Mouse (Mus musculus) midbrain, embryonic 14.5 days (tissue): ENCODE results near the gene Clta. TPM values are rescaled to one million over a fixed set of nuclear protein-coding genes. Genes with fewer than 3 reads are reported as not detected.

Experiments used
- ATAC-seq: fragments of 200-750 bp; cut with Nextera tagmentation; 2 replicates; pipeline ENCODE4 v1.8.0; 2017; ENCODE audit warnings: moderate number of reproducible peaks, moderate library complexity; ENCODE audit not compliant: low FRiP score, low TSS enrichment
- DNase-seq: peaks from one replicate; pipeline ENCODE4 v3.0.0-alpha.2; 2015
- H3K27ac ChIP-seq: fragments of 300-500 bp; sonication (generic); replicated peaks from 2 replicates; pipeline ENCODE4 v1.5.1; 2014; ENCODE audit warnings: mild to moderate bottlenecking, low read depth, low read length, moderate library complexity
- H3K27me3 ChIP-seq: fragments of 300-500 bp; sonication (generic); 2 replicates; pipeline ENCODE4 v1.6.1; 2014; ENCODE audit warnings: low read length, control low read depth, mixed read lengths; ENCODE audit not compliant: control insufficient read depth, insufficient read depth
- H3K36me3 ChIP-seq: fragments of 300-500 bp; sonication (generic); 2 replicates; pipeline ENCODE4 v1.6.1; 2014; ENCODE audit warnings: low read length, control low read depth; ENCODE audit not compliant: control insufficient read depth, insufficient read depth
- H3K4me1 ChIP-seq: fragments of 300-500 bp; sonication (generic); 2 replicates; pipeline ENCODE4 v1.6.1; 2014; ENCODE audit warnings: mild to moderate bottlenecking, antibody characterized with exemption, low read length, control low read depth; ENCODE audit not compliant: control insufficient read depth, insufficient read depth
- H3K4me2 ChIP-seq: fragments of 300-500 bp; sonication (generic); 2 replicates; pipeline ENCODE4 v1.6.1; 2014; ENCODE audit warnings: mild to moderate bottlenecking, low read length, moderate library complexity
- H3K4me3 ChIP-seq: fragments of 300-500 bp; sonication (generic); replicated peaks from 2 replicates; pipeline ENCODE4 v1.5.1; 2014; ENCODE audit warnings: low read depth, low read length
- H3K9ac ChIP-seq: fragments of 300-500 bp; sonication (generic); replicated peaks from 2 replicates; pipeline ENCODE4 v1.6.1; 2014; ENCODE audit warnings: mild to moderate bottlenecking, low read length, moderate library complexity
- H3K9me3 ChIP-seq: fragments of 300-500 bp; sonication (generic); 2 replicates; pipeline ENCODE4 v1.6.1; 2016; ENCODE audit warnings: low read length, control low read depth, mixed read lengths; ENCODE audit not compliant: control insufficient read depth
- WGBS: fragments of 180-500 bp; shearing (Covaris S2); extraction: QIAGEN DNeasy Blood & Tissue Kit; methylation state at CpG from one replicate; pipeline ENCODE4 v1.1.7; 2014; 5-methylcytosine and 5-hydroxymethylcytosine counted together
- polyA plus RNA-seq: library from polyadenylated mRNA; unstranded; fragments of >200 nt; fragmentation: Nextera tagmentation; extraction: Ambion mirVana; gene quantifications from 2 replicates; pipeline ENCODE4 v1.2.1, GENCODE M21; 2014

The Clta gene
- polyA plus RNA-seq, 1 experiment from 2014 or later: 317 TPM

GRCm38 (mm10) chr4:43984326-43984725 lies 19.9 kb upstream of the Clta start:
- 94% methylated on average over 19 of the region's 19 CpGs for WGBS
- no peak overlapping the region for H3K4me2 ChIP-seq
- 0 out of 2 replicates have a peak, but pooled peaks cover under 1% of the 10 kb centered on the region for H3K4me1 ChIP-seq
- no peak overlapping the region for H3K9ac ChIP-seq
- H3K27me3 ChIP-seq: peaks cover 12% of the 10 kb centered on the region; the same call in 1 of the 2 replicates
- H3K9me3 ChIP-seq: no peaks in the 10 kb centered on the region
- H3K27ac ChIP-seq: no peak overlapping the region
- no peaks in the 10 kb centered on the region for H3K36me3 ChIP-seq
- DNase-seq (no peak), ATAC-seq (no peak)
- H3K4me3 ChIP-seq: no peak overlapping the region

DNA sequence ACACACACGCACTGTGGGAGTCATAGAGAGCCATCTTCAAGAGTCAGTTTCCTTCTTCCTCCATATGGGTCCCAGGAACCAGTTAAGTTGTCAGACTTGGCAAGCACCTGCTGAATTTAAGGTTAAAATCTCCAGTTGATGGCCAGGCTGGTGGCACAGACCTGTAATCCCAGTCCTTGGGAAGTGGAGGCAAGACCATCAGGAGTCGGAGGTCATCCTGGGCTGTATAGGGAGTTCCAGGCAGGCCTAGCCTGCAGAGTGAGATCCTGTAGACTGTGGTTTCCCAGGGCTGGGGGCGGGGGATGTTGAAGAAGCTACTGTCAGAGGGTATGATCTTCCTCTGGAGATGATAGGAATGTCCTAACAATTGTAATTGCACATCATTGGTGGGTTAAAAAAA lies 15.3 kb upstream of the Clta start:
- Histone ChIP-seq H3K4me3 (no peak overlapping the region), H3K9me3 (no peaks in the 10 kb centered on the region), H3K4me1 (no peaks in the 10 kb centered on the region), H3K27ac (no peak overlapping the region), H3K9ac (no peak overlapping the region), H3K4me2 (no peak overlapping the region), H3K27me3 (no peaks in the 10 kb centered on the region), H3K36me3 (no peaks in the 10 kb centered on the region)
- WGBS: 89% methylated on average over 3 of the region's 3 CpGs
- ATAC-seq (no peak), DNase-seq (no peak)

DNA sequence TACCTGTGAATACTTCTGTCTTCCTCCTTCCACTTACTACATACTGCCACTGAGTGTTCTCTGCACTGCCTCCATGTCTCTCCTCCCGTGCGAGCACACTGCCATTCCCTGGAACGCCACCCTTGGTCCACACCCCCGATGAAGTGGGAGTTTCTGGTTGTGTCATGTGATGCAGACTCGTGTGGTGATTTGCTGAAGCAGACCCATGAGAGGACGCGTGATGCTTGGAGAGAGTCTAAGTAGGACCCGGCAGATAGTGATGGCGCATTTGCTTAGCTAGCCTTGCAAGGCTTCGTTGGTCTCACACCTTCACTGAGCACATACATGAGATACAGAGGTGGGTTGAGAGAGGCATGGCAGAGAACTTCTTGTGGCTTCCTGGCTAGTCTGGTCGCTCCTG lies 11.2 kb upstream of the Clta start:
- Histone ChIP-seq H3K9me3 (no peaks in the 10 kb centered on the region), H3K4me2 (no peak overlapping the region), H3K27ac (no peak overlapping the region), H3K27me3 (no peaks in the 10 kb centered on the region), H3K4me1 (no peaks in the 10 kb centered on the region), H3K9ac (no peak overlapping the region), H3K36me3 (no peaks in the 10 kb centered on the region), H3K4me3 (no peak overlapping the region)
- ATAC-seq (no peak), DNase-seq (no peak)
- 92% methylated on average over 11 of the region's 11 CpGs for WGBS

DNA sequence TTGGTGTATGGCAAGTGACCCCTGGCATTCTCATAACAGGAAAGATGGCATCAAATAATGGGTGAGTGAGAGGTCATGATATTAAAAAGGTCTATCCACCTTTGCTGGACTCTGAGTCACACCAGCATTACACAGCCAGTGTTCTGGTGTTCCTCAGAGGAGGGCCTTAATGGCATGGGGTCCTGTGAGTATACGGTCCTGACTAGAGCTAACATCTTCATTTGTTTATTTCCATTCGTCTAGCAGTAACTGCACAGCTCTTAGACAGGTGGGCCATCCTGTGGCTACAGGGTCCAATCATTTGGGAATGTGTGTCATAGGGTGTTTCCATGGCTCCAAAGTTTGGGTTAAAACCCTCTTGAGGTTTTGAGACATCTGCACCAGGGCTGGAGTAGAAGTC lies 9.9 kb upstream of the Clta start:
- Histone ChIP-seq H3K27me3 (no peaks in the 10 kb centered on the region), H3K4me1 (no peaks in the 10 kb centered on the region), H3K9ac (no peak overlapping the region), H3K4me2 (no peak overlapping the region), H3K9me3 (no peaks in the 10 kb centered on the region; the same call in 1 of the 2 replicates), H3K36me3 (no peaks in the 10 kb centered on the region), H3K4me3 (no peak overlapping the region), H3K27ac (no peak overlapping the region)
- 76% methylated on average over 2 of the region's 2 CpGs for WGBS
- no peak for DNase-seq
- no peak for ATAC-seq

DNA sequence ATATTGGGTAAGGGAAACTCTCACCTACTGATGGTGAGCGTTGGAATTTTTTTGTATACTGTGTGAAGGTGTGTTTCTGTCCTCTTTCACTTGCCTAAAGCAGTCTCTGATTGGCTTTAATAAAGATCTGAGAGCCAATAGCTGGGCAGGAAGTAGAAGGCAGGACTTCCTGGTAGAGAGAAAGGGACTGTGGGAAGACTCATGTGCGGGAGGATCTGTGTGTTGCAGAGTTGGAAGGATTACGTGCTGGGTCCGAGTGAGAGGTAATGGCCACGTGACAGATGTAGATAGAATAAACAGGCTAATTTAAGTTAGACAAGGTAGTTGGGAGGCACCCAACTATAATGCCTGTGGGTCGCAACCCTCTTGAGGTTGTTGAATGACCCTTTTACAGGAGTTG lies 630 bp upstream of the Clta start:
- Histone ChIP-seq H3K36me3 (no peaks in the 10 kb centered on the region), H3K4me1 (no peaks in the 10 kb centered on the region), H3K27ac (no peak overlapping the region), H3K27me3 (no peaks in the 10 kb centered on the region), H3K9ac (no peak overlapping the region), H3K9me3 (no peaks in the 10 kb centered on the region; the same call in 1 of the 2 replicates), H3K4me3 (no peak overlapping the region), H3K4me2 (no peak overlapping the region)
- no peak for ATAC-seq
- no peak for DNase-seq
- 87% methylated on average over 6 of the region's 6 CpGs for WGBS

DNA sequence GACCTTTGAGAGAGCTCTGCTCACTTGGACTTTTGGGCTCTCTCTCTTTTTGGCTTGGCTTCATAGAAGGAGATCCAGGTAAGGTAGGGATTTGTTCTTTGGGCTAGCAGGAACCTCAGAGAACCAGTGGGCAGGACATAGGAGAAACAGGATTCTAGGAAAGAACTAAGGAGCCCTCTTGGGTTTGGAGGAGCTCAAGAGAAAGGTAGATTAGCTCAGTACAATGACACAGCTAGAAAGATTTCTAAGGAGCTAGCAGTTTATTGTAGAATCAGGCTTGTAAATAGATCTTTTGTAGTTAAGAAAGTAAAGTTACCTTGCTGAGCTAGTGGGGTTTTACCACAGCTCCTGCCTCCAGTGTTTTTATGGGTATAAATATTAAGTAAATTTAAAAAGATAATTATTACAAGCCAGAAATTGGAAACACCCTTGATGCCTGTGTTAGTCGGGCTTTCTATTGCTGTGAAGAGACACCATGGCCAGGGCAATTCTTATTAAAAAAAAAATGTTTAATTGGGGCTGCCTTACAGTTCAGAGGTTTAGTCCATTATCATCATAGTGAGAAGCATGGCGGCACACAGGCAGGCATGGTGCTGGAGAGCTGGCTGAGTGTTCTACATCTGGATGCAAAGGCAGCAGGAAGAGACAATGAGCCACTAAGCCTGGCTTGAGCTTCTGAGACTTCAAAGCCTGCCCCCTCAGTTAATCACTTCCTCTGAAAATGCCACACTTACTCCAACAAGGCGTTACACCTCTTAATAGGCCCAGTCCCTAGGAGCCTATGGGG lies 564 bp downstream of the Clta start:
- Histone ChIP-seq H3K4me2 (no peak overlapping the region), H3K36me3 (no peaks in the 10 kb centered on the region), H3K4me1 (no peaks in the 10 kb centered on the region), H3K9me3 (no peaks in the 10 kb centered on the region), H3K4me3 (no peak overlapping the region), H3K27ac (no peak overlapping the region), H3K9ac (no peak overlapping the region), H3K27me3 (no peaks in the 10 kb centered on the region)
- ATAC-seq (no peak), DNase-seq (no peak)
- 72% methylated on average over 3 of the region's 3 CpGs for WGBS

GRCm38 (mm10) chr4:44010176-44010575 lies 5.9 kb downstream of the Clta start:
- Histone ChIP-seq H3K4me3 (no peak overlapping the region), H3K4me1 (peaks cover 19% of the 10 kb centered on the region), H3K27me3 (no peaks in the 10 kb centered on the region), H3K9me3 (no peaks in the 10 kb centered on the region), H3K27ac (no peak overlapping the region), H3K4me2 (no peak overlapping the region), H3K36me3 (no peaks in the 10 kb centered on the region), H3K9ac (no peak overlapping the region)
- no peak for ATAC-seq
- no peak for DNase-seq
- 95% methylated on average over 1 of the region's 1 CpGs for WGBS

GRCm38 (mm10) chr4:44010893-44011292 lies 6.6 kb downstream of the Clta start:
- H3K4me1 ChIP-seq: peaks cover 19% of the 10 kb centered on the region
- H3K36me3 ChIP-seq: no peaks in the 10 kb centered on the region
- no peak overlapping the region for H3K4me3 ChIP-seq
- H3K9me3 ChIP-seq: no peaks in the 10 kb centered on the region
- DNase-seq: no peak
- 48% methylated on average over 2 of the region's 2 CpGs for WGBS
- no peak for ATAC-seq
- no peaks in the 10 kb centered on the region for H3K27me3 ChIP-seq
- H3K27ac ChIP-seq: no peak overlapping the region
- no peak overlapping the region for H3K4me2 ChIP-seq
- no peak overlapping the region for H3K9ac ChIP-seq

DNA sequence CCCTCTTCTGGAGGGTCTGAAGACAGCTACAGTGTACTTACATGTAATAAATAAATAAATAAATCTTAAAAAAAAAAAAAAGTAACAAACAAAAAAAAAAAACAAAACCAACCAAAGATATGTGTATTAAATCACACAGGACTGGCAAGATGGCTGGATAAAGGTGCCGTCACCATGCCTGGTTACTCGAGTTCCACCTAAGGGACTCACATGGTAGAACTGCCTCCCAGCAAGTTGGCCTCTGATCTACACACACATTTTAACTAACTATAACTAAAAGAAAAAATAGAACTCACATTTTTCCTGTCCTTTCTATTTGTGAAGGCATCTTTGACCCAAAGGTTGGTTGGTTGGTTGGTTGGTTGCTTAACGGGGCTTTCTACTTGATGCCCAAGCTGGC lies 7.5 kb downstream of the Clta start:
- H3K27ac ChIP-seq: peak overlapping the region; percentile 72
- peak overlapping the region; percentile 99 for H3K4me2 ChIP-seq
- peaks cover 19% of the 10 kb centered on the region for H3K4me1 ChIP-seq
- DNase-seq (peak; percentile 2), ATAC-seq (no peak)
- no peaks in the 10 kb centered on the region for H3K27me3 ChIP-seq
- no peaks in the 10 kb centered on the region for H3K9me3 ChIP-seq
- peak overlapping the region; percentile 44 for H3K9ac ChIP-seq
- H3K36me3 ChIP-seq: no peaks in the 10 kb centered on the region
- 80% methylated on average over 3 of the region's 3 CpGs for WGBS
- H3K4me3 ChIP-seq: peak overlapping the region; percentile 100
